Mouse (Mus musculus) forebrain, embryonic 10.5 days (tissue): ENCODE measurements around the gene Slc24a2. TPM values are rescaled to one million over a fixed set of nuclear protein-coding genes. Genes with fewer than 3 reads are reported as not detected.

Experiments used
- DNase-seq: peaks from one replicate; pipeline ENCODE4 v3.0.0-alpha.2; 2017; ENCODE audit warnings: low spot score; ENCODE audit errors: extremely low spot score
- H3K27ac ChIP-seq: fragments of 300-500 bp; sonication (generic); 2 replicates; pipeline ENCODE4 v1.5.1; 2016; ENCODE audit warnings: mild to moderate bottlenecking
- H3K27me3 ChIP-seq: fragments of 300-500 bp; sonication (generic); 2 replicates; pipeline ENCODE4 v1.6.1; 2016; ENCODE audit warnings: mild to moderate bottlenecking; ENCODE audit not compliant: poor library complexity, severe bottlenecking
- H3K36me3 ChIP-seq: fragments of 300-500 bp; sonication (generic); replicated peaks from 2 replicates; pipeline ENCODE4 v1.6.1; 2016; ENCODE audit warnings: mild to moderate bottlenecking, moderate library complexity
- H3K4me1 ChIP-seq: fragments of 300-500 bp; sonication (generic); 2 replicates; pipeline ENCODE4 v1.6.1; 2016
- H3K4me3 ChIP-seq: fragments of 300-500 bp; sonication (generic); 2 replicates; pipeline ENCODE4 v1.5.1; 2016; ENCODE audit warnings: mild to moderate bottlenecking, moderate library complexity
- H3K9me3 ChIP-seq: fragments of 300-500 bp; sonication (generic); 2 replicates; pipeline ENCODE4 v1.6.1; 2016; ENCODE audit warnings: mild to moderate bottlenecking, moderate library complexity
- WGBS: fragments of 180-500 bp; shearing (Covaris S2); methylation state at CpG from one replicate; pipeline ENCODE4 v1.1.7; 2016; 5-methylcytosine and 5-hydroxymethylcytosine counted together
- polyA plus RNA-seq: library from polyadenylated mRNA; unstranded; fragments of >200 nt; fragmentation: Nextera tagmentation; extraction: Ambion mirVana; gene quantifications from 2 replicates; pipeline ENCODE4 v1.2.1, GENCODE M21; 2016

The Slc24a2 gene
- polyA plus RNA-seq, 1 experiment from 2014 or later, result 0.53 TPM

DNA sequence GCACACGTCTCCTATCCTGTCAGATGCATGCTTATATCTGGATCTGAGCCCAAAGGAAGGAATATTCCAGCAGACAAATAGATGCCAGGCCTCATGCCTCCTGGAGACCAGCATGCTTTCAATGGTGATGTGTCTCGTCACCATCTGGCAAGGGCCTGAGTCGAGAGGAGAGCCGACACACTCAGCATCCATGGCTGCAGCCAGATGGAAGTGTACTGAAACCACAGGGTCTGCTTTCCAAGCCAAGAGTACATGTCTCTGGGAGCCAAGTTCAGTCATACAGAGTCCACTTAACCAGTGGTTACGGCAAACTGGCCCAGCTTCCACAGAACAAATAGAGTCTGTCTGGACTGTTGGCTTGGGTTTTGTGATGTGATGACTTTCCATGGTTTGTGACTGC, 134.1 kb downstream of the Slc24a2 start:
- Histone ChIP-seq H3K4me3 (no peak overlapping the region), H3K27me3 (no peaks in the 10 kb centered on the region), H3K9me3 (no peaks in the 10 kb centered on the region), H3K36me3 (no peaks in the 10 kb centered on the region), H3K27ac (no peak overlapping the region), H3K4me1 (peaks cover 4% of the 10 kb centered on the region; the same call in 1 of the 2 replicates)
- 95% methylated on average over 5 of the region's 5 CpGs for WGBS
- DNase-seq, result no peak

GRCm38 (mm10) chr4:87093612-87094011, 136.7 kb downstream of the Slc24a2 start:
- Histone ChIP-seq H3K27me3 (no peaks in the 10 kb centered on the region), H3K9me3 (no peaks in the 10 kb centered on the region), H3K27ac (no peak overlapping the region), H3K36me3 (no peaks in the 10 kb centered on the region), H3K4me3 (no peak overlapping the region), H3K4me1 (no peaks in the 10 kb centered on the region)
- 86% methylated on average over 3 of the region's 3 CpGs for WGBS
- DNase-seq, result no peak

DNA sequence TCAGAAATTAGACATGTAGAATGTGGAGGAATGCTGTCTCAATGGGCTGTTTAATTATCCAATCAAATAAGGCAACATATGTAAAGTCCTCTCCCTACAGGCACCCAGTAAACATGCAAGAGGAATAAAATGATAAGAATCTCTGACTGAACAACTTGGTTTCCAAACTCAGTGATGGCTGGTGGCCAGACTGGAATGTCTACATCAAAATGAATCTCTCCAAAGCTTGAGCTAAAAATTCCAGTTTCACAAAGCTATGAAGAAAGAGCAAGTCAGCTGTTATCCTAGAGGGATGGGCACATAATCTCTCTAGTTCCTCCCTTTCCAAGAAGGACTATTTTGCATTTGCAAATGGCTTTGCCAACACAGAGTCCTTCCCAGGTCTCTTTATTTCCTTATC, 139.4 kb downstream of the Slc24a2 start:
- Histone ChIP-seq H3K36me3 (no peaks in the 10 kb centered on the region), H3K9me3 (no peaks in the 10 kb centered on the region), H3K4me1 (peaks cover 5% of the 10 kb centered on the region; the same call in 1 of the 2 replicates), H3K27ac (no peak overlapping the region), H3K27me3 (no peaks in the 10 kb centered on the region), H3K4me3 (no peak overlapping the region)
- no peak for DNase-seq

DNA sequence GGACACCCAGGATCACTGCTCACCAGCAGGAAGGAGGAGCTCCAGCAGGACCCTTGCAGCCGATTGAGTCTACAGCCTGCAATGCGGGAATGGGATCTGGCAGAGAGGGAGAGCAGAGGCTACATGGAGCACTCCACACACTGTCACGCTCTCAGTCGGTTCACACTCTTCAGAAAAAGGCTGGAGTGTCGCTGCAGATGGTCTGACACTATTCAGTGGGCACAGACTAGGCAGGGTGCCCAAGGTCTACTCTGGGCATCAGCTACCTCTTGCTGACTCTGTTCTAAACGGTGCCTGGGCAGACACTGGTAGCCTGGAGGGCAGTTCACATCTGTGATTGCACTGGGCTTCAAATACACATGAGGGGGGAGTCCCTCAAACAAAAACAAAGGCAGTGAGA, 141.6 kb downstream of the Slc24a2 start:
- no peaks in the 10 kb centered on the region for H3K9me3 ChIP-seq
- 87% methylated on average over 6 of the region's 6 CpGs for WGBS
- no peak overlapping the region for H3K4me3 ChIP-seq
- no peaks in the 10 kb centered on the region for H3K36me3 ChIP-seq
- peaks cover 5% of the 10 kb centered on the region; the same call in 1 of the 2 replicates for H3K4me1 ChIP-seq
- no peak overlapping the region for H3K27ac ChIP-seq
- H3K27me3 ChIP-seq, result no peaks in the 10 kb centered on the region
- no peak for DNase-seq

DNA sequence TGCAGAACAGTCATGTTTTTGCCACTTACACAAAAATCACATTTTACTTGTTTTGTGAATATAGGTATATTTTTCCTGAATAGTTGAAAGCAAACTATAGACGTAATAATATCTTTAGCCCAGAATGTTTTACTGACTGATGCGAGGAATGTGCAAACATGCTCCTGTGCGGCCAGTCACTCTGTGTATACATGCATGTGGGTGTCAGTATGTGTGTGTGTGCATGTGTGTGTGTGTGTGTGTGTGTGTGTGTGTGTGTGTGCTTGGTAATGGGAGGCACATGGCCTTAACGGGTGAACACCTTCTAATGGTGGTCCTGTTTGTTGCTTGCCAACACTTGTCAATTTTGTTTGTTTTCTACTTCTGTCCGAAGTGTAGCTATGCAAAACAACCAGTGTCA, 142.7 kb downstream of the Slc24a2 start:
- no peaks in the 10 kb centered on the region for H3K9me3 ChIP-seq
- H3K36me3 ChIP-seq, result no peaks in the 10 kb centered on the region
- H3K27ac ChIP-seq, result no peak overlapping the region
- no peak for DNase-seq
- H3K4me1 ChIP-seq, result peaks cover 5% of the 10 kb centered on the region; the same call in 1 of the 2 replicates
- 85% methylated on average over 5 of the region's 5 CpGs for WGBS
- no peak overlapping the region for H3K4me3 ChIP-seq
- no peaks in the 10 kb centered on the region for H3K27me3 ChIP-seq

DNA sequence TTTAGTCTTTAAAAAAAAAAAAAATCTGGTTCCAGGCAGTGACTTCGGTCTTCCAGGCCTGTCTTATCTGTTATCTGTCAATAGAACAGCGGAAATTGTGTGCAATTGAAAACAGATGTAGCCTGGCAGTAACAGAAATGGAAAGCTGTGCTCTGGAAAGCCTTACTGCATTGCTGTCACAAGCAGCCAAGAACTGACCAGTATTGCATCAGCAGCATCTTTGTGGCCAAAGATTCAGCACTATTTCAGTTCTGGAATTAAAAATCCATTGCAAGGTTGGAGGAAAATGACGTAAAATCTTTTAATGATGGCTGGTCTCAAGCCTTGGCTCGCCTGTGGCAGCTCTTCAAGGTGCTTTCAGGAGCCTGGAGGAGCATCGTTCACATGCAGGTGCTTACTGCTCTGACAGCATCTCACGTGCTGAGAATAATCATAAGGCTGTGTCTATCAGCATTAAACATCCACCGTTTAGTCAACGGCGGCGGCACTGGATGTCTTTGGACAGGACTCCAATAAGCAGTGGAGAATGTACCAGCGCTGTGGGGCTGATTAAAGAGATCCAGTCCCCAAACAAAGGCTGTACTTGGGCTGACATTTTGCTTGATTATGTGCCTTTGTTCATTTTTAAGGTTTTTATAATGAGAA, 143.2 kb downstream of the Slc24a2 start:
- DNase-seq, result no peak
- Histone ChIP-seq H3K27ac (no peak overlapping the region), H3K4me1 (peaks cover 5% of the 10 kb centered on the region; the same call in 1 of the 2 replicates), H3K36me3 (no peaks in the 10 kb centered on the region), H3K27me3 (no peaks in the 10 kb centered on the region), H3K9me3 (no peaks in the 10 kb centered on the region), H3K4me3 (no peak overlapping the region)
- WGBS, result 83% methylated on average over 11 of the region's 11 CpGs

- no peak for DNase-seq
- 90% methylated on average over 6 of the region's 6 CpGs for WGBS
- no peaks in the 10 kb centered on the region for H3K9me3 ChIP-seq
- H3K4me3 ChIP-seq, result no peak overlapping the region
- H3K4me1 ChIP-seq, result no peaks in the 10 kb centered on the region
- no peak overlapping the region for H3K27ac ChIP-seq
- H3K27me3 ChIP-seq, result no peaks in the 10 kb centered on the region
- H3K36me3 ChIP-seq, result no peaks in the 10 kb centered on the region
These were observed 149.0 kb downstream of the Slc24a2 start for GRCm38 (mm10) chr4:87081321-87081720.

GRCm38 (mm10) chr4:87079305-87079704, 151.0 kb downstream of the Slc24a2 start:
- no peak for DNase-seq
- Histone ChIP-seq H3K4me3 (no peak overlapping the region), H3K27ac (no peak overlapping the region), H3K36me3 (no peaks in the 10 kb centered on the region), H3K4me1 (no peaks in the 10 kb centered on the region), H3K9me3 (no peaks in the 10 kb centered on the region), H3K27me3 (no peaks in the 10 kb centered on the region)
- WGBS, result 83% methylated on average over 4 of the region's 4 CpGs

- Histone ChIP-seq H3K27ac (no peak overlapping the region), H3K36me3 (no peaks in the 10 kb centered on the region), H3K4me1 (no peaks in the 10 kb centered on the region), H3K4me3 (no peak overlapping the region), H3K27me3 (no peaks in the 10 kb centered on the region), H3K9me3 (no peaks in the 10 kb centered on the region)
- DNase-seq, result no peak
- 71% methylated on average over 2 of the region's 2 CpGs for WGBS
These were observed 151.6 kb downstream of the Slc24a2 start for GRCm38 (mm10) chr4:87078726-87079125.

GRCm38 (mm10) chr4:87075761-87076160, 154.5 kb downstream of the Slc24a2 start:
- Histone ChIP-seq H3K9me3 (no peaks in the 10 kb centered on the region), H3K27ac (no peak overlapping the region), H3K4me3 (no peak overlapping the region), H3K27me3 (no peaks in the 10 kb centered on the region), H3K36me3 (no peaks in the 10 kb centered on the region), H3K4me1 (no peaks in the 10 kb centered on the region)
- WGBS, result 54% methylated on average over 3 of the region's 3 CpGs
- DNase-seq, result no peak

DNA sequence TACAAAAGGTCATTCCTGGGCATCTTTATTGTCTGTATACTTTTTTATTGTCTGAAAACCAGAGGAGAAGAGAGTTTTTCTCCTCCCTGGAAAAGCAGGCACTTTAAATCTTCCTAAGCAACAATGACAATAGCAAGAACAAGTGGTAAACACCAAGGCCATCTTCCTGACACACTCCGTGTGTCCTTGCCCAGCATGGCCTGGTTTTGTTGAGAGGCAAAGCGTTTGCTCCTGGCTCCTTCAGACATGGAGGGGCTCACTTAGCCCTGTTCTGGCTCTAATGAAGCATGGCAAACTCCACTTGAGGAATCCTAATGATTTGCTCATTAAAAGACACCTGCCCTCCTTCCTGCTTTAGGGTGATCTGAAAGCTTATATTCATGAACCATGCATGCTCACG, 162.2 kb downstream of the Slc24a2 start:
- no peaks in the 10 kb centered on the region for H3K36me3 ChIP-seq
- H3K4me1 ChIP-seq, result no peaks in the 10 kb centered on the region
- H3K4me3 ChIP-seq, result no peak overlapping the region
- DNase-seq, result no peak
- H3K9me3 ChIP-seq, result no peaks in the 10 kb centered on the region
- H3K27me3 ChIP-seq, result no peaks in the 10 kb centered on the region
- H3K27ac ChIP-seq, result no peak overlapping the region
- 74% methylated on average over 3 of the region's 3 CpGs for WGBS

GRCm38 (mm10) chr4:87065227-87065626, 165.1 kb downstream of the Slc24a2 start:
- Histone ChIP-seq H3K4me1 (peaks cover 8% of the 10 kb centered on the region; the same call in 1 of the 2 replicates), H3K27ac (no peak overlapping the region), H3K36me3 (no peaks in the 10 kb centered on the region), H3K9me3 (no peaks in the 10 kb centered on the region), H3K27me3 (no peaks in the 10 kb centered on the region), H3K4me3 (no peak overlapping the region)
- WGBS, result 86% methylated on average over 5 of the region's 5 CpGs
- DNase-seq, result no peak

- Histone ChIP-seq H3K9me3 (no peaks in the 10 kb centered on the region), H3K36me3 (no peaks in the 10 kb centered on the region), H3K4me1 (peaks cover 8% of the 10 kb centered on the region; the same call in 1 of the 2 replicates), H3K4me3 (no peak overlapping the region), H3K27ac (no peak overlapping the region), H3K27me3 (no peaks in the 10 kb centered on the region)
- DNase-seq, result no peak
- WGBS, result 98% methylated on average over 2 of the region's 2 CpGs
These were observed 165.7 kb downstream of the Slc24a2 start for GRCm38 (mm10) chr4:87064561-87064960.
